Mouse (Mus musculus) neural tube, embryonic 11.5 days (tissue): Measurements from ENCODE around the gene Mmp14. TPM values are rescaled to one million over a fixed set of nuclear protein-coding genes. Genes with fewer than 3 reads are reported as not detected.

Source experiments
- ATAC-seq: fragments of 200-750 bp; cut with Nextera tagmentation; 2 replicates; pipeline ENCODE4 v1.8.0; 2017; ENCODE audit warnings: moderate number of reproducible peaks, mild to moderate bottlenecking, moderate TSS enrichment, moderate library complexity; ENCODE audit not compliant: insufficient read depth, low FRiP score, low TSS enrichment
- DNase-seq: peaks from one replicate; pipeline ENCODE4 v3.0.0-alpha.2; 2015; ENCODE audit warnings: low spot score
- H3K27ac ChIP-seq: fragments of 300-500 bp; sonication (generic); 2 replicates; pipeline ENCODE4 v1.5.1; 2014; ENCODE audit warnings: low read depth, mild to moderate bottlenecking, low read length
- H3K27me3 ChIP-seq: fragments of 300-500 bp; sonication (generic); 2 replicates; pipeline ENCODE4 v1.6.1; 2014; ENCODE audit warnings: mild to moderate bottlenecking, low read length, mixed read lengths; ENCODE audit not compliant: control insufficient read depth, insufficient read depth
- H3K36me3 ChIP-seq: fragments of 300-500 bp; sonication (generic); 2 replicates; pipeline ENCODE4 v1.6.1; 2014; ENCODE audit warnings: mild to moderate bottlenecking, low read length, moderate library complexity, mixed read lengths; ENCODE audit not compliant: control insufficient read depth, insufficient read depth
- H3K4me1 ChIP-seq: fragments of 300-500 bp; sonication (generic); 2 replicates; pipeline ENCODE4 v1.6.1; 2014; ENCODE audit warnings: low read length, mixed read lengths; ENCODE audit not compliant: control insufficient read depth, insufficient read depth
- H3K4me2 ChIP-seq: fragments of 300-500 bp; sonication (generic); 2 replicates; pipeline ENCODE4 v1.6.1; 2014; ENCODE audit warnings: low read depth, mild to moderate bottlenecking, moderate library complexity
- H3K4me3 ChIP-seq: fragments of 300-500 bp; sonication (generic); 2 replicates; pipeline ENCODE4 v1.5.1; 2014; ENCODE audit warnings: low read depth, low read length
- H3K9ac ChIP-seq: fragments of 300-500 bp; sonication (generic); 2 replicates; pipeline ENCODE4 v1.6.1; 2014; ENCODE audit warnings: mild to moderate bottlenecking, low read length
- H3K9me3 ChIP-seq: fragments of 300-500 bp; sonication (generic); 2 replicates; pipeline ENCODE4 v1.6.1; 2016; ENCODE audit warnings: low read length; ENCODE audit not compliant: control insufficient read depth
- WGBS: fragments of 180-500 bp; shearing (Covaris S2); extraction: QIAGEN DNeasy Blood & Tissue Kit; methylation state at CpG from one replicate; pipeline ENCODE4 v1.1.7; 2014; 5-methylcytosine and 5-hydroxymethylcytosine counted together
- polyA plus RNA-seq: library from polyadenylated mRNA; unstranded; fragments of >200 nt; fragmentation: Nextera tagmentation; extraction: Ambion mirVana; gene quantifications from 2 replicates; pipeline ENCODE4 v1.2.1, GENCODE M21; 2014

The Mmp14 gene
- polyA plus RNA-seq, 1 experiment from 2014 or later, result 70.6 TPM

GRCm38 (mm10) chr14:54417623-54418081 is 13.8 kb upstream of the Mmp14 start, which contains the start of gene Slc7a7:
Slc7a7 (minus strand) TSS chr14:54417780.
- no peak for ATAC-seq

GRCm38 (mm10) chr14:54421014-54421413 is 10.4 kb upstream of the Mmp14 start:
- Histone ChIP-seq H3K4me3 (no peak overlapping the region), H3K9ac (no peak overlapping the region), H3K4me1 (peaks cover 2% of the 10 kb centered on the region), H3K9me3 (no peaks in the 10 kb centered on the region), H3K36me3 (no peaks in the 10 kb centered on the region), H3K27ac (no peak overlapping the region), H3K4me2 (no peak overlapping the region), H3K27me3 (0 out of 2 replicates have a peak, but pooled peaks cover 6% of the 10 kb centered on the region)
- DNase-seq, result no peak
- WGBS, result 79% methylated on average over 2 of the region's 2 CpGs
- no peak for ATAC-seq

More at GRCm38 (mm10) chr14:54417623-54418081, 13.8 kb upstream of the Mmp14 start, which contains the start of gene Slc7a7:
- Histone ChIP-seq H3K27ac (no peak within 1 kb of the TSS), H3K36me3 (no peaks in the 10 kb centered on the region), H3K4me2 (0 out of 2 replicates have a peak within 1 kb of the TSS, but pooled peaks have one; percentile 21), H3K4me1 (peaks cover 2% of the 10 kb centered on the region), H3K9ac (no peak within 1 kb of the TSS), H3K27me3 (0 out of 2 replicates have a peak, but pooled peaks cover 6% of the 10 kb centered on the region), H3K4me3 (no peak within 1 kb of the TSS), H3K9me3 (no peaks in the 10 kb centered on the region)
- 4% methylated on average over 19 of the region's 19 CpGs for WGBS
- peak; percentile 40 for DNase-seq

- 57% methylated on average over 5 of the region's 5 CpGs for WGBS
- DNase-seq (no peak), ATAC-seq (no peak)
Observed at GRCm38 (mm10) chr14:54423406-54423805, 8.0 kb upstream of the Mmp14 start.

GRCm38 (mm10) chr14:54424634-54425033 is 6.8 kb upstream of the Mmp14 start:
- Histone ChIP-seq H3K4me1 (peaks cover 7% of the 10 kb centered on the region; the same call in 1 of the 2 replicates), H3K36me3 (no peaks in the 10 kb centered on the region), H3K4me2 (no peak overlapping the region), H3K4me3 (no peak overlapping the region), H3K27me3 (no peaks in the 10 kb centered on the region), H3K27ac (no peak overlapping the region), H3K9ac (no peak overlapping the region), H3K9me3 (no peaks in the 10 kb centered on the region)
- ATAC-seq (no peak), DNase-seq (no peak)
- 96% methylated on average over 1 of the region's 1 CpGs for WGBS

More at GRCm38 (mm10) chr14:54423406-54423805, 8.0 kb upstream of the Mmp14 start:
- H3K9me3 ChIP-seq, result no peaks in the 10 kb centered on the region
- no peak overlapping the region for H3K4me3 ChIP-seq
- no peak overlapping the region for H3K9ac ChIP-seq
- no peak overlapping the region for H3K27ac ChIP-seq
- H3K4me1 ChIP-seq, result peaks cover 7% of the 10 kb centered on the region; the same call in 1 of the 2 replicates
- H3K36me3 ChIP-seq, result no peaks in the 10 kb centered on the region
- no peaks in the 10 kb centered on the region for H3K27me3 ChIP-seq
- no peak overlapping the region for H3K4me2 ChIP-seq

GRCm38 (mm10) chr14:54425540-54425939 is 5.9 kb upstream of the Mmp14 start:
- no peaks in the 10 kb centered on the region for H3K9me3 ChIP-seq
- 92% methylated on average over 1 of the region's 1 CpGs for WGBS
- no peak overlapping the region for H3K27ac ChIP-seq
- no peak overlapping the region for H3K9ac ChIP-seq
- peak overlapping the region; percentile 48 for H3K4me2 ChIP-seq
- ATAC-seq (no peak), DNase-seq (no peak)
- no peak overlapping the region for H3K4me3 ChIP-seq
- H3K36me3 ChIP-seq, result no peaks in the 10 kb centered on the region
- peaks cover 13% of the 10 kb centered on the region for H3K4me1 ChIP-seq
- H3K27me3 ChIP-seq, result no peaks in the 10 kb centered on the region

- peak overlapping the region; percentile 87 for H3K9ac ChIP-seq
- H3K9me3 ChIP-seq, result no peaks in the 10 kb centered on the region
- 34% methylated on average over 14 of the region's 14 CpGs for WGBS
- H3K27ac ChIP-seq, result peak overlapping the region; percentile 67
- no peaks in the 10 kb centered on the region for H3K36me3 ChIP-seq
- no peak for DNase-seq
- peak overlapping the region; percentile 48 for H3K4me2 ChIP-seq
- no peak; the same call in 1 of the 2 replicates for ATAC-seq
- H3K4me3 ChIP-seq, result peak overlapping the region; percentile 89
- H3K27me3 ChIP-seq, result no peaks in the 10 kb centered on the region
- H3K4me1 ChIP-seq, result peaks cover 15% of the 10 kb centered on the region
Observed at GRCm38 (mm10) chr14:54426003-54426688, 5.3 kb upstream of the Mmp14 start.

GRCm38 (mm10) chr14:54426689-54427398 is 4.6 kb upstream of the Mmp14 start, which contains the start of gene Mrpl52:
Mrpl52 (plus strand) TSS chr14:54426909.
- WGBS, result 1% methylated on average over 48 of the region's 48 CpGs
- peak within 1 kb of the TSS; percentile 89 for H3K4me3 ChIP-seq
- DNase-seq, result peak; percentile 94
- peak within 1 kb of the TSS; percentile 87 for H3K9ac ChIP-seq
- H3K36me3 ChIP-seq, result no peaks in the 10 kb centered on the region
- H3K9me3 ChIP-seq, result no peaks in the 10 kb centered on the region
- ATAC-seq, result peak; percentile 80
- peak within 1 kb of the TSS; percentile 67 for H3K27ac ChIP-seq
- H3K27me3 ChIP-seq, result no peaks in the 10 kb centered on the region
- peaks cover 15% of the 10 kb centered on the region for H3K4me1 ChIP-seq
- H3K4me2 ChIP-seq, result peak within 1 kb of the TSS; percentile 48

- 95% methylated on average over 7 of the region's 7 CpGs for WGBS
- peak overlapping the region; percentile 48 for H3K4me2 ChIP-seq
- no peaks in the 10 kb centered on the region for H3K9me3 ChIP-seq
- H3K4me3 ChIP-seq, result peak overlapping the region; percentile 89
- H3K9ac ChIP-seq, result no peak overlapping the region
- ATAC-seq (no peak), DNase-seq (no peak)
- no peaks in the 10 kb centered on the region for H3K27me3 ChIP-seq
- no peak overlapping the region for H3K27ac ChIP-seq
- H3K36me3 ChIP-seq, result no peaks in the 10 kb centered on the region
- peaks cover 15% of the 10 kb centered on the region for H3K4me1 ChIP-seq
Observed at GRCm38 (mm10) chr14:54427696-54428095, 3.7 kb upstream of the Mmp14 start.
